Mouse (Mus musculus): ENCODE results near the gene Sdc1. TPM values are rescaled to one million over a fixed set of nuclear protein-coding genes. Genes with fewer than 3 reads are reported as not detected.

The Sdc1 gene
- 1 to 10 TPM; 1.4 to 1.6 TPM for total RNA-seq (2021)

- DNase-seq (ENCODE audit: low spot score in 2 of 2), result peak; percentile 37 to 39
- intact Hi-C loops (cut with DNase I), result loop anchor here (10.0 kb wide), 1 partner anchor 234 kb away; no protein-coding TSS in a partner anchor
Measured at GRCm38 (mm10) chr12:8770946-8771843, at the start of gene Sdc1. Gene Sdc1 (plus strand): TSS chr12:8771323.

DNA sequence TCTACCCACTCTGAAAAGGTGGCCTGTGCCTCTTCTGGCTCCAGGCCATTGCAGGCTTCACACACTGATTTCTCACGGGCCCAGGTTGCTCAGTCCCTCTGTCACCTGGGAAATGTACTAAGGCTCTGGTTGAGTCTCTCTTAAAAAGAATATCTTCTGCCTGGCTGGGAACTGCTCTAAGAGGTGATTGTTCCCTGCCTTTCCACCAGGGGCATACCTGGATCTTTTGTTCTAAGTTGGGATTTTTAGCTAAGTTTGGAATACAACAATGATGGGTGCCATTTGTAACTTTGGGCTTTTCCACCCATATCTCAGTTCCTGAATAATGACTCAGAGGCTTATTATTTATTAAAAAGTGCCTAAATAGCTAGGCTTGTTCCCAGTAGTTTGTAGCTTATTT, 44.2 kb upstream of the Sdc1 start:
- intact Hi-C loops (cut with DNase I), result no loop called here
- no peak for DNase-seq (ENCODE audit: low spot score in 2 of 2)

GRCm38 (mm10) chr12:8728739-8729138, 42.4 kb upstream of the Sdc1 start:
- no peak for DNase-seq (ENCODE audit: low spot score in 2 of 2)
- intact Hi-C loops (cut with DNase I), result no loop called here

- no peak for DNase-seq (ENCODE audit: low spot score in 2 of 2)
- intact Hi-C loops (cut with DNase I), result no loop called here
Measured at GRCm38 (mm10) chr12:8753654-8754053, 17.5 kb upstream of the Sdc1 start.

DNA sequence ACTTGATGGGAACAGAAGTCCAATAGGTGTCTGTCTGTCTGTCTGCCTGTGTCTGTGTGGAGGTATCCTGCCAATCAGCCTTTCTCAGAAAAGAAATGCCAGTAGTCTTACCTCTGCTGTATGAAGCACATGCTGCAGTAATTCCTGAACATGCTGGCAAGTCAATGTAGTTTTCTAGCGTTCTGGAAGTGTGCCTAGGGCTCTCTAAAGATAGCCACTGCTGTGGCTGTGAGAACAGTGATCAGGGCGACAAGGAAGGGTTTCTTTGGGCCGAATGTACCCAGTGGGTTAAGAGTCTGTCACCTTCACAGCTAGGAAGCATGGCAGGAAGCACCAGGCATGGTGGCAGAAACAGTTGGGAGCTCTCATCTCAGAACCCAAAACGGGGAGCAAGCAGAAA, 17.0 kb upstream of the Sdc1 start:
- DNase-seq (ENCODE audit: low spot score in 2 of 2), result peak; percentile 36 to 47
- intact Hi-C loops (cut with DNase I), result no loop called here

DNA sequence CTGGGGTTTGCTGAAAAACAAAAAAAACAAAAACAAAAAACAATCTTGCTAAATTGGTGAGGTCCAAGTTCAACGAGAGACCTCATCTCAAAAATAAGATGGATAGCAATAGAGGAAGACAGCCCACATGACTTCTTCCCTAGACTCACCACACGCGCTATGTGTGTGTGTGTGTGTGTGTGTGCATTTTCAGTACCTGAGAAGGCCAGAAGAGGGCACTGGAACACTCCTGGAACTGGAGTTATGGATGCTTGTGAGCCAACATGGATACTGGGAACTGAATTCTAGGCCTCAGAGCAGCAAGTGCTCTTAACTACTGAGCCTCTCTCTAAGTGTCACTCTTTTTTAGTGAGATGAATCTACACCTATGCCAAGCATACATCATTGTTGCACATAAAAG, 13.1 kb upstream of the Sdc1 start:
- DNase-seq (ENCODE audit: low spot score in 2 of 2), result no peak
- intact Hi-C loops (cut with DNase I), result no loop called here

DNA sequence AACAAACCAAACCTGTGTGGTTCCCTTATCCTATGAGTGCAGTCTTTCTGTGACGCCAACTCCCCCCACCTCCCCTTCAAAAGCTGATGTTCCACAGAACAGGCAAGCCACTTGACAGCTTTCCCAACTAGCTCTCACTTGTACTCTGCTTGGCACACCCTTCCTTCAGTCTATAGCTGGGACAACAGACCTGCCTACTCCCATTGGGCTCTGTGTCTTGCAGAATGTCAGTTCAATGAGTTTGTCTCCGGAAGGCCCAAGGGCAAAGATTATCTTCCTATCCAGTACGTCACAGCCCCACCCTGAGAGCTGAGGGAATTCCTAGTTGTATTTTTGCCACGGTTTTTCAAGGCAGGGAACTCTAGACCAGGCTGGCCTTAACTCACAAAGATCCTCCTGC, 12.0 kb upstream of the Sdc1 start:
- intact Hi-C loops (cut with DNase I), result no loop called here
- DNase-seq (ENCODE audit: low spot score in 2 of 2), result no peak

GRCm38 (mm10) chr12:8759779-8760178, 11.3 kb upstream of the Sdc1 start:
- no peak for DNase-seq (ENCODE audit: low spot score in 2 of 2)
- intact Hi-C loops (cut with DNase I), result no loop called here

- intact Hi-C loops (cut with DNase I), result no loop called here
- DNase-seq (ENCODE audit: low spot score in 2 of 2), result no peak
Measured at GRCm38 (mm10) chr12:8760561-8760960, 10.6 kb upstream of the Sdc1 start.

GRCm38 (mm10) chr12:8761058-8761457, 10.1 kb upstream of the Sdc1 start:
- intact Hi-C loops (cut with DNase I), result no loop called here
- DNase-seq (ENCODE audit: low spot score in 2 of 2), result no peak

DNA sequence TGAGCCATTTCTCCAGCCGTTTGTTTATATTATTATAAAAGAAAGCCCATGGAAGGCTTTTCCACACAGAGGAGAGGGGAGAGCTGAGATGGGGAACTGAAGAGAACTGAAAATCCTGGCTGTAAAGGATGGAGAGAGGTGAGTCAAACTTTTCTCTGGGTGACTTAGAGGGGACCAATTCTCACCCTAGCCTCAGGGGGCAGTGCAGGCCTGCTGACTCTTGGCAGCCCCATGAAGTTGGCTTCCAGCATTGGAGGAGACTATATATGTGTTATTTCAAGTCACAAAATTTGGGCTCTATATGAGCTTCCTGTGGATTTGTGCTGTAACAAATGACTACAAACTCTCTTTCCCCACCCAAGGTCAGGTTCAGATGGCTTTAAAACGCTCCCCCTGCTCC, 8.5 kb upstream of the Sdc1 start:
- intact Hi-C loops (cut with DNase I), result no loop called here
- no peak for DNase-seq (ENCODE audit: low spot score in 2 of 2)

DNA sequence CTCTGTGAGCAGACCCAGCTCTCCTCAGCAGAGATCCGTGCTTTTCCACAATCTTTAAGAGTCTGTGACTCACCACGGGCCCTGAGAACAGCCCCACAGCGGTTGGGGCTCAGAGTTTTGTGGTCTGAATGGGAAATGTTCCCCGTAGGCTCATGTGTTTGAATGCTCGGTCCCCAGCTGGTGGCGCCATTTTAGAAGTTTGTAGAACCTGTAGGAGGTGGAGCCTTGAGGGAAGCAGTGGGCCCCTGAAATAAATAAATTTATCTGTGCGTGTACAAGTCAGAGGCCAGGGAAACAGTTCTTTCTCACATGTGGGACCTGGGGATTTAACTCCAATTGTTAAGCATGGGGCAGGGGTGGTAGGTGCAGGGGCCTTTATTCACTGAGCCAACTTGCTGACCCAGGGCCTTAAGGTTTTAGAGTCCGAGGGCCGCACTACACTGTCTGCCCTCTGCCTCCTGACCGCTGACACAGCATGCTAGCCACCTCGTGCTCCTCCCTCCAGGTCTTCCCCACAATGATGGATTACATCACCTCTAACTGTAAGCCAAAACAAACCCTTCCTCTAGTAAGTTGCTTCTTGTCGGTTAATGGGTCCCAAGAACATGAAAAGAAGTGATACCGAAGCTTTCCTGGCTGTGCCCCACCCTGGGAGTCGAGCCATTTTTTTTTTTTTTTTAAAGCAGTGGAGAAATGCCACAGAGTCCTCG, 6.7 kb upstream of the Sdc1 start:
- intact Hi-C loops (cut with DNase I), result no loop called here
- no peak for DNase-seq (ENCODE audit: low spot score in 2 of 2)

GRCm38 (mm10) chr12:8771844-8772380, 789 bp downstream of the Sdc1 start:
- no peak for DNase-seq (ENCODE audit: low spot score in 2 of 2)
- intact Hi-C loops (cut with DNase I), result loop anchor here (10.0 kb wide), 1 partner anchor 233 kb away; no protein-coding TSS in a partner anchor

DNA sequence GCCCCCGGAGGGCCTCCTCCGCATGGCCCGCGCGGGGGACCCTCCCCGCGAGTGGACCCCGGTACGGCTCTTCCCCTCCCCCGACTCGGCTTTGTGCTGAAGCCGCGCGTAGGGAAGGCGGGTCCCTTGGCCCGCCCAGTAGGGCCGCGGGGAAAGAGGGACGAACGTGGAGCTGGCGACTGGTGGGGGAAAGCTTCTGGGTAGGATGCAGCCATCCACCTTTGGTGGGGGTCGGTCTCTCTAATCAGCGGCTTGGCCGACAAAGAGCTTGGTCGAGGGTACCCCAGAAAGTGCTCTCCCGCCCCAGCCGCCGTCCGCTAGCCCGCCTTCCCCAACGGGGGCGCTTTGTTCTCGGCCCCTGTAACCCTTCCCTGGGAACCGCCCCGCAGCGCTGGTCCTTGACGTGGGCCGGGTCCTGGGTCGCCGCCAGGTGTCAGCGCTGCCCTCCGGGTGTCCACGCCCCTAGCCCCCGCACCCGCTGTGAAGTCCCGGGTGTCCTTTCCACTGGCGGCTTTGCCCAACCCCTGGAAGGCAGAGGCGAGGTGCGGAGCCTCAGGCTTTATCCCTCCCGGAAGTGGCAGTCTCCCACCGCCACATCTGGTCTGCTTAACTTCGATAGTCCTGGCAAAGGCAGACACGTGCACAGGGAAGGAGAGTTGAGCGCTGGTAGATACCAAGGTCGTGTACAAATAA, 1.5 kb downstream of the Sdc1 start:
- peak in 1 of 2 experiments; percentile 21 for DNase-seq (ENCODE audit: low spot score in 2 of 2)
- intact Hi-C loops (cut with DNase I), result loop anchor here (10.0 kb wide), 1 partner anchor 232 kb away; no protein-coding TSS in a partner anchor

- intact Hi-C loops (cut with DNase I), result loop anchor here (10.0 kb wide), 1 partner anchor 231 kb away; no protein-coding TSS in a partner anchor
- no peak for DNase-seq (ENCODE audit: low spot score in 2 of 2)
Measured at GRCm38 (mm10) chr12:8773336-8773735, 2.2 kb downstream of the Sdc1 start.

GRCm38 (mm10) chr12:8774183-8774582, 3.1 kb downstream of the Sdc1 start:
- intact Hi-C loops (cut with DNase I), result loop anchor here (10.0 kb wide), 1 partner anchor 231 kb away; no protein-coding TSS in a partner anchor
- DNase-seq (ENCODE audit: low spot score in 2 of 2), result no peak

DNA sequence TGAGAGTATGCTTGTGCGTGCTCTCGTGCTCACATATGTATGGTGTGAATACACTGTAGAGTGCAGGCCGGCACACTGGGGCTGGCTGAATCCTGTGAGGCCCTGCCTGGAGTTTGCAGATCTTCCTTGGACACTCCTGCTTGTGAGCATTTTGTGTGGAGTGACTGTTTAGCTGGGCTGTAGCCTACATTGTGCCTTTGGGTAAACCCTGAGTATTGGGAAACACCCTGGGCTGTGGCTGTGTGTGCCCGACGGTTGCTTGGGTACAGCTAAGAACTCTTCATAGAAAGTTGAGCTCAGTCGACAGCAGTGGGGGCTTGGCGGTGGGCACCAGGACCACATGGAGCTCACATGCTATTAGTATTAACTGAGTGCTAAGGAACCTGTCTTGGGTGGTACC, 5.1 kb downstream of the Sdc1 start:
- intact Hi-C loops (cut with DNase I), result loop anchor here (10.0 kb wide), 1 partner anchor 229 kb away; no protein-coding TSS in a partner anchor
- DNase-seq (ENCODE audit: low spot score in 2 of 2), result no peak

DNA sequence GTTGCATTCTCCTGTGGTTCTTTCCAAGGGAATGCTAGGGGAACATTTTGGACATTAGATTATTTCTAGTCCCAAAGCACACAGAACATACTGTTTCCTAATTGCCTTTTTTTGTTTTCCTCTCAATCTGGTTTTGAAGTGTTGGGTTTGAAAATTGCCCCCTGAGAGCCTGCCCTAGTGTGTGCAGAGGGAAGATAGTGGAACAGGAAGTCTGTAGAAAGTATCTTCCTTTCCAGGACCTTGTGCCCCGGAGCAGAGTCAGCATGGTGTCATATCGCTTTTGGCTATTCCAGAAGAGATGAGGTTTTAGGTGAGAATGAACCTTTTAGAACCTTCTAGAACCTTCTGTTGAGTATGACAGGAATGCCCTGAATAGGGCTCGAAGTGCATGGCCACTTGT, 5.6 kb downstream of the Sdc1 start:
- no peak for DNase-seq (ENCODE audit: low spot score in 2 of 2)
- intact Hi-C loops (cut with DNase I), result loop anchor here (10.0 kb wide), 1 partner anchor 228 kb away; no protein-coding TSS in a partner anchor

- intact Hi-C loops (cut with DNase I), result loop anchor here (10.0 kb wide), 1 partner anchor 227 kb away; no protein-coding TSS in a partner anchor
- DNase-seq (ENCODE audit: low spot score in 2 of 2), result no peak
Measured at GRCm38 (mm10) chr12:8778106-8778505, 7.0 kb downstream of the Sdc1 start.
